Mouse (Mus musculus): ENCODE measurements around the gene Gltp.

DNA sequence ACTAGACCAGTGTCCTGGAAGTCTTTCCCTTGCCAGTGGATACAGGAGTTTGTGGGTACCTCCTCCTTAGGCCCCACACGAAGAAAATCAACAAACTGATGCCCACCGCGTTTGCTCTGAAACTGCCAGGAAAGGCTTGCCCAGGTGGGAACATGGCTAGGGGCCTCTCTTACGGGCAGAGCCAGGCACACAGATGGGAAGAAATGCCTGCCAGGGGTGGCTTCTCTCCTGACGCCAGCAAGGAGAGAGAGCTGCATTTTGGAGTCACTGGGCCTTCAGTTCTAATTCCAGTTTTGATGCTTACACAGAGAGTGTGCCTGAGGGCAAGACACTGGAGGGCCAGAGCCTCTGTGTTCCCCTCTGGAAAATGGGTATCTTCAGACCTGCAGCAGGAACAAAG is 44.9 kb downstream of the Gltp start:
- no peak for TF ChIP-seq CTCF (IDR thresholded peaks at IDR 0.05; ENCODE audit: low read depth, low read length)
- no peak for TF ChIP-seq POLR2A (IDR thresholded peaks at IDR 0.05; ENCODE audit: extremely low read depth, insufficient read depth, low read length)
